Mouse (Mus musculus) kidney, postnatal 0 days (tissue): ENCODE data around the gene Ppp1r3f. TPM values are rescaled to one million over a fixed set of nuclear protein-coding genes. Genes with fewer than 3 reads are reported as not detected.

Experiments used
- ATAC-seq: fragments of 200-750 bp; cut with Nextera tagmentation; replicated peaks from 2 replicates; pipeline ENCODE4 v1.8.0; 2017; ENCODE audit warnings: low read depth, moderate number of reproducible peaks, moderate TSS enrichment, moderate library complexity; ENCODE audit not compliant: low FRiP score
- DNase-seq: peaks from one replicate; pipeline ENCODE4 v3.0.0-alpha.2; 2016; ENCODE audit warnings: low spot score
- H3K27ac ChIP-seq: fragments of 300-500 bp; sonication (generic); 2 replicates; pipeline ENCODE4 v1.5.1; 2014; ENCODE audit warnings: mild to moderate bottlenecking
- H3K27me3 ChIP-seq: fragments of 300-500 bp; sonication (generic); 2 replicates; pipeline ENCODE4 v1.6.1; 2014; ENCODE audit warnings: low read length, mixed read lengths; ENCODE audit not compliant: insufficient read depth
- H3K36me3 ChIP-seq: fragments of 300-500 bp; sonication (generic); 2 replicates; pipeline ENCODE4 v1.6.1; 2014; ENCODE audit warnings: low read length, mixed read lengths; ENCODE audit not compliant: insufficient read depth
- H3K4me1 ChIP-seq: fragments of 300-500 bp; sonication (generic); replicated peaks from 2 replicates; pipeline ENCODE4 v1.6.1; 2014; ENCODE audit warnings: antibody characterized with exemption, low read length, mixed read lengths; ENCODE audit not compliant: insufficient read depth
- H3K4me2 ChIP-seq: fragments of 300-500 bp; sonication (generic); 2 replicates; pipeline ENCODE4 v1.6.1; 2014; ENCODE audit warnings: mild to moderate bottlenecking, low read length, moderate library complexity, mixed read lengths
- H3K4me3 ChIP-seq: fragments of 300-500 bp; sonication (generic); replicated peaks from 2 replicates; pipeline ENCODE4 v1.5.1; 2014; ENCODE audit warnings: low read depth, low read length
- H3K9ac ChIP-seq: fragments of 300-500 bp; sonication (generic); 2 replicates; pipeline ENCODE4 v1.6.1; 2014; ENCODE audit warnings: low read depth, low read length
- H3K9me3 ChIP-seq: fragments of 300-500 bp; sonication (generic); replicated peaks from 2 replicates; pipeline ENCODE4 v1.6.1; 2016; ENCODE audit warnings: low read length, inconsistent platforms, mixed read lengths
- CTCF ChIP-seq: IDR thresholded peaks from 2 replicates; pipeline ENCODE4 v1.5.1; 2016; ENCODE audit warnings: antibody characterized with exemption, low read depth, mild to moderate bottlenecking, moderate library complexity
- WGBS: fragments of 180-500 bp; shearing (Covaris S2); extraction: QIAGEN DNeasy Blood & Tissue Kit; methylation state at CpG from one replicate; pipeline ENCODE4 v1.1.7; 2014; 5-methylcytosine and 5-hydroxymethylcytosine counted together
- polyA plus RNA-seq: library from polyadenylated mRNA; unstranded; fragments of >200 nt; fragmentation: Nextera tagmentation; extraction: Ambion mirVana; gene quantifications from 2 replicates; pipeline ENCODE4 v1.2.1, GENCODE M21; 2015

The Ppp1r3f gene
- polyA plus RNA-seq, 1 experiment from 2014 or later, result 1.4 TPM

GRCm38 (mm10) chrX:7563076-7563475 is 11.0 kb downstream of the Ppp1r3f start:
- H3K4me2 ChIP-seq, result no peak overlapping the region
- H3K4me3 ChIP-seq, result no peak overlapping the region
- no peaks in the 10 kb centered on the region for H3K9me3 ChIP-seq
- no peaks in the 10 kb centered on the region for H3K4me1 ChIP-seq
- DNase-seq (no peak), ATAC-seq (no peak)
- H3K9ac ChIP-seq, result no peak overlapping the region
- no peak for TF ChIP-seq CTCF
- WGBS, result 21% methylated on average over 2 of the region's 2 CpGs
- H3K27ac ChIP-seq, result no peak overlapping the region
- no peaks in the 10 kb centered on the region for H3K27me3 ChIP-seq
- H3K36me3 ChIP-seq, result no peaks in the 10 kb centered on the region

- WGBS, result 94% methylated on average over 4 of the region's 4 CpGs
- TF ChIP-seq CTCF, result no peak
- no peak for DNase-seq
- Histone ChIP-seq H3K4me2 (no peak overlapping the region), H3K4me3 (no peak overlapping the region), H3K36me3 (no peaks in the 10 kb centered on the region), H3K27ac (no peak overlapping the region), H3K9ac (no peak overlapping the region), H3K4me1 (no peaks in the 10 kb centered on the region), H3K9me3 (no peaks in the 10 kb centered on the region), H3K27me3 (no peaks in the 10 kb centered on the region)
- no peak for ATAC-seq
Observed at GRCm38 (mm10) chrX:7553474-7553873, 20.6 kb downstream of the Ppp1r3f start.

GRCm38 (mm10) chrX:7524961-7525360 is 49.1 kb downstream of the Ppp1r3f start:
- H3K4me3 ChIP-seq, result no peak overlapping the region
- H3K36me3 ChIP-seq, result no peaks in the 10 kb centered on the region
- no peaks in the 10 kb centered on the region for H3K4me1 ChIP-seq
- TF ChIP-seq CTCF, result no peak
- no peaks in the 10 kb centered on the region for H3K9me3 ChIP-seq
- H3K4me2 ChIP-seq, result no peak overlapping the region
- no peak overlapping the region for H3K27ac ChIP-seq
- no peak for DNase-seq
- no peaks in the 10 kb centered on the region for H3K27me3 ChIP-seq
- no peak for ATAC-seq
- H3K9ac ChIP-seq, result no peak overlapping the region
- WGBS, result 41% methylated on average over 3 of the region's 3 CpGs

Other genes with a start within 250 kb of the Ppp1r3f start
- gene Usp27x, start 198.5 kb downstream of the Ppp1r3f start, polyA plus RNA-seq, result 0.70 and 0.74 TPM in 2 replicates
- gene Foxp3, start 639 bp downstream of the Ppp1r3f start, polyA plus RNA-seq, result 0.04 TPM in 1 of 2 replicates, not detected in the other
- gene Ccdc22, start 31.2 kb upstream of the Ppp1r3f start, polyA plus RNA-seq, result 27.8 and 29.2 TPM in 2 replicates
- gene Cacna1f, start 32.8 kb upstream of the Ppp1r3f start, polyA plus RNA-seq, result 0.04 TPM in 1 of 2 replicates, not detected in the other
- 1.3 and 1.4 TPM in 2 replicates for gene Syp, start 64.2 kb upstream of the Ppp1r3f start, polyA plus RNA-seq
- 9.5 and 9.7 TPM in 2 replicates for gene Prickle3, start 83.0 kb upstream of the Ppp1r3f start, polyA plus RNA-seq
- gene Plp2, start 97.1 kb upstream of the Ppp1r3f start, polyA plus RNA-seq, result 142 and 153 TPM in 2 replicates
- 1.5 and 2.3 TPM in 2 replicates for gene Magix, start 107.0 kb upstream of the Ppp1r3f start, polyA plus RNA-seq
- 32.7 and 36.2 TPM in 2 replicates for gene Gpkow, start 122.8 kb upstream of the Ppp1r3f start, polyA plus RNA-seq
- 39.6 and 40.6 TPM in 2 replicates for gene Wdr45, start 140.1 kb upstream of the Ppp1r3f start, polyA plus RNA-seq
- gene Gm45208, start 148.0 kb upstream of the Ppp1r3f start, polyA plus RNA-seq, result 0.30 TPM in 1 of 2 replicates, not detected in the other
- gene Praf2, start 154.2 kb upstream of the Ppp1r3f start, polyA plus RNA-seq, result 40.9 and 41.6 TPM in 2 replicates
- 16.8 and 17.4 TPM in 2 replicates for gene Ccdc120, start 176.6 kb upstream of the Ppp1r3f start, polyA plus RNA-seq
- gene Tfe3, start 188.3 kb upstream of the Ppp1r3f start, polyA plus RNA-seq, result 22.9 and 24.1 TPM in 2 replicates
- 29.6 and 30.1 TPM in 2 replicates for gene Gripap1, start 215.5 kb upstream of the Ppp1r3f start, polyA plus RNA-seq
- 0.68 and 0.83 TPM in 2 replicates for gene Kcnd1, start 248.0 kb upstream of the Ppp1r3f start, polyA plus RNA-seq